Mouse (Mus musculus) bone marrow, adult 2 months (tissue): ENCODE measurements around the gene Rnf115. TPM values are rescaled to one million over a fixed set of nuclear protein-coding genes. Genes with fewer than 3 reads are reported as not detected.
"Not testable (repeated sequence)": the region's sequence is repeated elsewhere in the genome, so short reads cannot be mapped to it uniquely, and the experiment has no call there.

ENCODE experiments used
- H3K27ac ChIP-seq: fragments of 200-500 bp; 2 replicates; pipeline ENCODE4 v1.5.1; 2012; ENCODE audit warnings: low read depth, mild to moderate bottlenecking, control low read depth, inconsistent platforms, low read length; ENCODE audit not compliant: control insufficient read depth, poor library complexity, insufficient read depth
- H3K4me1 ChIP-seq: fragments of 200-500 bp; 2 replicates; pipeline ENCODE4 v1.6.1; 2011; ENCODE audit warnings: low read length; ENCODE audit not compliant: control insufficient read depth, insufficient read depth
- H3K4me3 ChIP-seq: fragments of 200-500 bp; replicated peaks from 2 replicates; pipeline ENCODE3; 2011; ENCODE audit warnings: mild to moderate bottlenecking, low read depth, low read length, control low read depth; ENCODE audit not compliant: control insufficient read depth
- CTCF ChIP-seq: fragments of 200-500 bp; IDR thresholded peaks from 2 replicates; pipeline ENCODE4 v1.5.1; 2011; ENCODE audit warnings: low read length, control low read depth; ENCODE audit not compliant: control insufficient read depth, insufficient read depth
- POLR2A ChIP-seq: fragments of 200-500 bp; IDR thresholded peaks from 2 replicates; pipeline ENCODE4 v1.6.1; 2011; ENCODE audit warnings: low read depth, mild to moderate bottlenecking, control low read depth, low read length, borderline replicate concordance; ENCODE audit not compliant: control insufficient read depth
- WGBS: fragments of 180-500 bp; shearing (Covaris S2); methylation state at CpG from one replicate; pipeline ENCODE4 v1.1.7; 2018; 5-methylcytosine and 5-hydroxymethylcytosine counted together
- polyA plus RNA-seq: library from polyadenylated mRNA; stranded (reverse); fragments of >200 nt; gene quantifications from 2 replicates; pipeline ENCODE4 v1.2.4, GENCODE M21; 2011; ENCODE audit warnings: low replicate concordance; ENCODE audit not compliant: missing spikeins, insufficient read depth, insufficient read length

Rnf115 gene
- polyA plus RNA-seq, 1 experiment = 17.2 TPM

- Histone ChIP-seq H3K4me3 (no peak overlapping the region), H3K27ac (no peak overlapping the region), H3K4me1 (peaks cover 3% of the 10 kb centered on the region; the same call in 1 of the 2 replicates)
- TF ChIP-seq CTCF (no peak), POLR2A (no peak)
- WGBS = 58% methylated on average over 1 of the region's 1 CpGs
Measured at GRCm38 (mm10) chr3:96737013-96737740, 9.7 kb downstream of the Rnf115 start.

- Histone ChIP-seq H3K4me3 (no peak overlapping the region), H3K4me1 (peaks cover 3% of the 10 kb centered on the region; the same call in 1 of the 2 replicates), H3K27ac (no peak overlapping the region)
- 86% methylated on average over 1 of the region's 1 CpGs for WGBS
- TF ChIP-seq POLR2A = no peak
- no peak for TF ChIP-seq CTCF
Measured at GRCm38 (mm10) chr3:96737995-96738394, 10.5 kb downstream of the Rnf115 start.

- H3K27ac ChIP-seq, H3K4me1 ChIP-seq, H3K4me3 ChIP-seq: not testable (repeated sequence)
Measured at GRCm38 (mm10) chr3:96740279-96740678, 12.8 kb downstream of the Rnf115 start.

GRCm38 (mm10) chr3:96744348-96744747 is 16.9 kb downstream of the Rnf115 start:
- H3K4me3 ChIP-seq = no peak overlapping the region
- H3K4me1 ChIP-seq = no peaks in the 10 kb centered on the region; the same call in 1 of the 2 replicates
- H3K27ac ChIP-seq = no peak overlapping the region
- TF ChIP-seq CTCF = no peak
- TF ChIP-seq POLR2A = no peak
- 45% methylated on average over 3 of the region's 3 CpGs for WGBS

GRCm38 (mm10) chr3:96746829-96747228 is 19.4 kb downstream of the Rnf115 start:
- TF ChIP-seq CTCF (no peak), POLR2A (no peak)
- H3K27ac ChIP-seq = no peak overlapping the region
- no peaks in the 10 kb centered on the region; the same call in 1 of the 2 replicates for H3K4me1 ChIP-seq
- no peak overlapping the region for H3K4me3 ChIP-seq
- WGBS = 19% methylated on average over 1 of the region's 1 CpGs

- TF ChIP-seq POLR2A = no peak
- no peak for TF ChIP-seq CTCF
- Histone ChIP-seq H3K4me1 (no peaks in the 10 kb centered on the region; the same call in 1 of the 2 replicates), H3K4me3 (no peak overlapping the region), H3K27ac (no peak overlapping the region)
- WGBS = 100% methylated on average over 1 of the region's 1 CpGs
Measured at GRCm38 (mm10) chr3:96755935-96756334, 28.5 kb downstream of the Rnf115 start.

- Histone ChIP-seq H3K27ac (no peak overlapping the region), H3K4me3 (no peak overlapping the region), H3K4me1 (no peaks in the 10 kb centered on the region; the same call in 1 of the 2 replicates)
- WGBS = 79% methylated on average over 7 of the region's 7 CpGs
- no peak for TF ChIP-seq CTCF
- no peak for TF ChIP-seq POLR2A
Measured at GRCm38 (mm10) chr3:96757691-96758090, 30.2 kb downstream of the Rnf115 start.

GRCm38 (mm10) chr3:96759695-96760094 is 32.2 kb downstream of the Rnf115 start:
- no peaks in the 10 kb centered on the region; the same call in 1 of the 2 replicates for H3K4me1 ChIP-seq
- WGBS = 18% methylated on average over 4 of the region's 4 CpGs
- H3K27ac ChIP-seq = no peak overlapping the region
- no peak overlapping the region for H3K4me3 ChIP-seq
- TF ChIP-seq CTCF (no peak), POLR2A (no peak)

- TF ChIP-seq CTCF (no peak), POLR2A (no peak)
- Histone ChIP-seq H3K27ac (no peak overlapping the region), H3K4me1 (no peaks in the 10 kb centered on the region; the same call in 1 of the 2 replicates), H3K4me3 (no peak overlapping the region)
- WGBS = 7% methylated on average over 1 of the region's 1 CpGs
Measured at GRCm38 (mm10) chr3:96764528-96764927, 37.1 kb downstream of the Rnf115 start.
